Mouse (Mus musculus) thymus, adult 2 months (tissue): ENCODE results near the gene Zswim7.

Experiments used
- CTCF ChIP-seq: fragments of 200-500 bp; IDR thresholded peaks from 2 replicates; pipeline ENCODE4 v1.5.1; 2012; ENCODE audit warnings: mild to moderate bottlenecking, control low read depth, low read length, moderate library complexity, borderline replicate concordance; ENCODE audit not compliant: control insufficient read depth, poor library complexity, insufficient read depth; ENCODE audit errors: extremely low read depth
- POLR2A ChIP-seq: fragments of 200-500 bp; IDR thresholded peaks from 2 replicates; pipeline ENCODE4 v1.6.1; 2012; ENCODE audit warnings: mild to moderate bottlenecking, low read length, control low read depth, moderate library complexity; ENCODE audit not compliant: control insufficient read depth, poor library complexity, insufficient read depth; ENCODE audit errors: extremely low read depth

DNA sequence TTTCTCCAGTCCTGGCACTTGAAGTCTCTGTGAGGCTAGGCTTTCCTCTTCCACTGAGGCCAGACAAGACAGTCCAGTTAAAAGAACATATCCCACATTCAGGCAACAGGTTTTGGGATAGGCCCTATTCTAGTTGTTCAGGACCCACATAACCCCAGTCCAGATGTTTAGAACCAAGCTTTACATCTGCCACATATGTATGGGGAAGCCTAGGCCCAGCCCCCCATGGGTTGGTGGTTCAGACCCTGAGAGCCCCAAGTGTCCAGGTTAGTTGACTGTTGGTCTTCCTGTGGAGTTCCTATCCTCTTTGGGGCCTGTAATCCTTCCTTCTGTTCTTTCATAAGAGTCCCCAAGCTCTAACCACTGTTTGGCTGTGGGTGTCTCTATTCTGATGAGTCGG is 6.5 kb upstream of the Zswim7 start:
- TF ChIP-seq CTCF, result no peak
- no peak for TF ChIP-seq POLR2A
